Mouse (Mus musculus): ENCODE results near the gene Rpusd3. TPM values are rescaled to one million over a fixed set of nuclear protein-coding genes. Genes with fewer than 3 reads are reported as not detected.
A peak's percentile ranks its signal among the peaks of the same experiment; 100 is the strongest.

Gene Rpusd3
- polyA plus RNA-seq, 1 experiment, result 91.3 TPM

DNA sequence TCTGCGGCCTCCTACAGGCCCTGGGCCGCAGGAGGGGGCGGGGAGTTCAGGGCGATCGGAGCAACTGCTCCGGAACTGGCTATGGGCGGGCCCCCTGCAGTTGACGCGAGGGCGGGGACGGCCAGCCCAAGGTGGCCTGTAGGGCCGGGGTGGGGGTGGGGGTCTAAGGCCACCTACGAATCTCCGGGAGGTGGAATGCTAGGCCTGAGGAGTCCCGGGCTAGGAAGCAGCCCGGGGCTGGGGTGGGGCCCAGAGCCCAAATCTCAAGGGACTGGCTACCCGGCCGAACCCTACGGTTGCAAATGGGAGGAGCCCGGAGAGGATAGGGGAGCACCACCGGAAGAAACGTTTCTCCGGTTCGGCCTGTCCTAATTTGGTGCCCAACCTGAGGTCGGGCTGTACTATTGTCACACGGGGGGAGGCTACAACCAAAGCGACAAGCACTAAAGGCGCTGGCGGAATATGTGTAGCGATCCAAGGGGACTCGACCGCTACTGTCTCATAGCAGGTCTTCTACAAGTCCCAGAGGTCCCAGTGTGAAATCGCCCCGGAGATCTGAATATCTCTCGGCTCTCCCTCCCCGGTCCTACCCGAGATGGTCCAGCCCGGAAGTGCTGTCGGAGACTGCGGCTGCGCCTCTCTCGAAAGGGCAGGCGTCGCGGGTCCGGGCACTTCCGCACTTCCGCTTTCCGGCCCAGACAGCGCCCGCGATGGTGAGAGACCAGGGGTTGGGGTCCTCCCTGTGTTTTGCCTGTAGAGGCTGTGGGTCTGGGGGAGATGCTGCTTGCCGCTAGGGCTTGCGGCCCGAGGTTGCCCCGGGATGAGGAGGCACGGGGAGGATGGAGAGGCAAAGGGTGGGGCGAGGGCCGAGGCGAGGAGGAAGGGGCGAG is 41.4 kb downstream of the Rpusd3 start, which contains the start of the genes Tada3 and Arpc4:
Tada3 (minus strand) TSS at position 388 of the 890 bp plus-strand sequence.
Arpc4 (plus strand) TSS at position 620 of the 890 bp plus-strand sequence.
- Histone ChIP-seq H3K4me1 (peaks cover 73% of the 10 kb centered on the region), H3K27me3 (replicated peaks) (no peaks in the 10 kb centered on the region), H3K9me3 (no peaks in the 10 kb centered on the region), H3K4me3 (replicated peaks) (peak within 1 kb of the TSS; percentile 96), H3K36me3 (replicated peaks; ENCODE audit: low read length) (peaks cover 70% of the 10 kb centered on the region)
- TF ChIP-seq FLI1 (IDR thresholded peaks at IDR 0.05; ENCODE audit: low read length), result peak; percentile 83
- peak; percentile 60; the same call in 1 of the 3 replicates for TF ChIP-seq GATA1 (IDR thresholded peaks at IDR 0.05; ENCODE audit: borderline replicate concordance, low read length)

DNA sequence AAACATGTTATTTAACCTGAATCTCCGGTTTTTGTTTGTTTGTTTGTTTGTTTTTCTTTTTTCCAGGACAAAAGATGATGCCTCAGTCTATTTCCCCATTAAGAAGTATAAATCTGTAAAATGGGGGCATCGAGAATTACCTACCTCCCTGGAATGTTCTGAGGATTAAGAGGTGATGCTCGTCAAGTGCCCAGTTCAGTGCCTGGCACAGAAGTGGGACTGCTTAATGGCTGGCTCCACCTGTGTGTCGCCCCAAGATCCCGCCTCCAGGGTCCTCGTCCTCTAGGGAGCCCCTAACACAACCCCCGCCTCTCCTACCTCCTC is 42.0 kb downstream of the Rpusd3 start:
- TF ChIP-seq FLI1 (IDR thresholded peaks at IDR 0.05; ENCODE audit: low read length) (no peak), GATA1 (IDR thresholded peaks at IDR 0.05; ENCODE audit: borderline replicate concordance, low read length) (no peak)
- H3K27me3 ChIP-seq (replicated peaks), result no peaks in the 10 kb centered on the region
- peaks cover 78% of the 10 kb centered on the region for H3K4me1 ChIP-seq
- no peaks in the 10 kb centered on the region for H3K9me3 ChIP-seq
- peaks cover 70% of the 10 kb centered on the region for H3K36me3 ChIP-seq (replicated peaks; ENCODE audit: low read length)
- H3K4me3 ChIP-seq (replicated peaks), result peak overlapping the region; percentile 96

DNA sequence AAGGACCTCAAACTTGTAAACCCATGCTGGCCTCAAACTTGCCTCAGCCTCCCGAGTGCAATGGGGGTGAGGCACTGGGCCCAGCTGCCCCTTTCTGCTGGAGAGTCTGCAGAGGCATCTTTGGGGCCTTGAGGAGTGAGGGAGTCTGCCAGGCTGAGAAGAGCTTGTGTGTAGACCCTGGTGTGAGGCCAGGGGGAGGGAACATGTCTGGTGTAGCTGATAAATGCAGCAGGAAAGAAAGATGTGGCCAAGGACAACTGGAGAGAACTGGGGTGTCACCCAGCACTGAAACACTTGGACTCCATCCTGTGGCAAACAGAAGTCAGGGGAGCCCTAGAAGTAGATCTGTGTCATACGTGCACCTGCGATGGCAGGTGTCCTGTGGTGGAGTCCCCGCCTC is 45.6 kb downstream of the Rpusd3 start:
- no peaks in the 10 kb centered on the region for H3K27me3 ChIP-seq (replicated peaks)
- H3K36me3 ChIP-seq (replicated peaks; ENCODE audit: low read length), result peaks cover 80% of the 10 kb centered on the region
- no peak for TF ChIP-seq FLI1 (IDR thresholded peaks at IDR 0.05; ENCODE audit: low read length)
- no peak for TF ChIP-seq GATA1 (IDR thresholded peaks at IDR 0.05; ENCODE audit: borderline replicate concordance, low read length)
- H3K4me1 ChIP-seq, result peaks cover 50% of the 10 kb centered on the region
- H3K9me3 ChIP-seq, result no peaks in the 10 kb centered on the region
- H3K4me3 ChIP-seq (replicated peaks), result peak overlapping the region; percentile 53

DNA sequence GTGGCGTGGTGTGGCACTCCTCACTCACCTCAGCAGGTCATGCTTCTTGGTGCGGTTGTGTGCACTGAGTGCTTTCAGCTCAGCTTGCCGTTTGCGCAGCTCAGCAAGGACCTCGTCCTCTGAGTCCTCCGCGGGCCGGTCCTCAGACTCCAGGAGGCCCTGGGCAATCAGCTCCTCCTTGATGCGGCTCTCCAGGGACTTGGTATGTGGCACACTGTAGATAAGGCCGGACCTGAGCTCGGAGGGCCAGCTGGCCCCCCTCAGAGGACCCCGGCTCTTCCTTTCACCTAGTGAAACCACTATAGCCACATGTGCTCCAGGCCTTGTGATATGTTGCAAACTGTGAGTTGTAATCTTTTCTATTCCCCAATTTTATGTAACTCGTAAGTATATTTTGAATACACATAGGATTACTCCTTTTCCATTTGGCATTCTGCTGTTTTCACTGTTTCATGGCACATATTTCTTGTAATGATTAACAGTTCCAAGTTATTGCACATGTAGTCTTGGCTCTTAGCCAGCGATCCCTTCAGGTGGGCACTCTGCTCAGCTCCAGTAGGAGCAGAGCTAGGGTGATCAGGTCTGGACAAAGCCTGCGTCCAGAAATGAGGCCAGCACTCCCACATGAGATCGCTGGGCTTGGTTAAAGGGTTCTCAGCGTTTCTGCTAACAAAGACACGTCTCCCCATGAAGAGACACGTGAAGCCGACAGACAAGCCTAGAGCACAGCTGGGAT is 48.8 kb downstream of the Rpusd3 start:
- TF ChIP-seq GATA1 (IDR thresholded peaks at IDR 0.05; ENCODE audit: borderline replicate concordance, low read length) (no peak), FLI1 (IDR thresholded peaks at IDR 0.05; ENCODE audit: low read length) (no peak)
- Histone ChIP-seq H3K27me3 (replicated peaks) (no peaks in the 10 kb centered on the region), H3K4me3 (replicated peaks) (no peak overlapping the region), H3K4me1 (peaks cover 33% of the 10 kb centered on the region), H3K36me3 (replicated peaks; ENCODE audit: low read length) (peaks cover 94% of the 10 kb centered on the region), H3K9me3 (no peaks in the 10 kb centered on the region)

DNA sequence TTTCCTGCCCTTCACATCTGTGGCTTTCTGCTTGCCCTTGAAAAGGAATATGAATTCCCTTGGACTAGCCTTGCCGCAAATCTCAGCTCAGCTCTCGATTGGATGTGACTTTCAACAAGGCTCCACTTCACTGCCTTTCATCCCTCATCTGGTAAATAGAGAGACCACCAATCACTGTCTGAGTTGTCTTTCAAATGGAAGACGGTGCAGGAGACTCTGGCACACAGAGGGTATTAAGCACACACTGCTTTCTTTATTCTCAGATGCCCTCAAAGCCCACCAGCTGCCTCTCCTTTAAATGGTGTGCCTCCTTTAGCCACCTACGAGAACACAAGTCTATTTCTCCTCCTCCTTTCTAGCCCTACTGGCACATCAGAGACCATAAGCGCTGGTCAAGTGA is 50.6 kb downstream of the Rpusd3 start:
- TF ChIP-seq GATA1 (IDR thresholded peaks at IDR 0.05; ENCODE audit: borderline replicate concordance, low read length) (no peak), FLI1 (IDR thresholded peaks at IDR 0.05; ENCODE audit: low read length) (no peak)
- no peak overlapping the region for H3K4me3 ChIP-seq (replicated peaks)
- peaks cover 34% of the 10 kb centered on the region for H3K4me1 ChIP-seq
- H3K36me3 ChIP-seq (replicated peaks; ENCODE audit: low read length), result peaks cover 76% of the 10 kb centered on the region
- H3K9me3 ChIP-seq, result no peaks in the 10 kb centered on the region
- H3K27me3 ChIP-seq (replicated peaks), result no peaks in the 10 kb centered on the region

DNA sequence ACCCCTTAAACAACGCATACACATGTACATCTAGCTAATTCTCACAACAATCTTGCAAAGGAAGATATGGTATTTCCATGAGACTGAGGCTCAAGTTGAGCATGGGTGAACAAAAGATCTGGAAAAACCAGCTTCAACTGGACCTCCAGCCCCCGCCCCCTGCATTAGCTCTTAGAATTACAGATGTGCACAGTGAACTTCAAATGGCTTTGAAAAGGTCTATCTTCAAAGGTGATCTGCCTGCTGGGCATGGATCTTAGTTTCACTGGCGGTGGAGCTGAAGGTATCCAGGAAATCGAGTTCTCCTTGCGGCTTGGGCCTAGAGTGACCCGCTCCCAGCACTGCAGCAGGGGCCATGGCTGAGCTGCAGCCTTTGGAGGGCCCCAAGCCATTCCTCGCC is 51.0 kb downstream of the Rpusd3 start:
- Histone ChIP-seq H3K4me3 (replicated peaks) (no peak overlapping the region), H3K36me3 (replicated peaks; ENCODE audit: low read length) (peaks cover 71% of the 10 kb centered on the region), H3K9me3 (no peaks in the 10 kb centered on the region), H3K4me1 (peaks cover 30% of the 10 kb centered on the region), H3K27me3 (replicated peaks) (no peaks in the 10 kb centered on the region)
- no peak for TF ChIP-seq GATA1 (IDR thresholded peaks at IDR 0.05; ENCODE audit: borderline replicate concordance, low read length)
- TF ChIP-seq FLI1 (IDR thresholded peaks at IDR 0.05; ENCODE audit: low read length), result no peak

DNA sequence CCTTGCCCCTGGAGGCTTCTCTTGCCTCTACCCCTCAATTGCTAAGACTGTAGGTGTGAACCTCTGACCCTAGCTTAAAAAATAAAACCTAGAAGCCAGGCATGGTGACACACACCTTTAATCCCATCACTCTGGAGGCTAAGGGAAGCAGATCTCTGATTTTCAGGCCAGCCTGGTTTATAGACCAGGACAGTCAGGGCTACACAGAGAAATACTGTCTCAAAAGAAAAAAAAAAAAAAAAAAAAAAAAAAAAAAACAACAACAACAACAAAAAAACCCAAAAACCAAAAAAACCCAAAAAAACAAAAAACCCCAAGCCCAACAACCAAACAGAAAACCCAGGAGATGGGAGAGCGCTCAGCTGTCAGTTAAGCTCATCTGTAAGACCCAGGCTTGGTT is 51.6 kb downstream of the Rpusd3 start:
- no peaks in the 10 kb centered on the region for H3K9me3 ChIP-seq
- H3K36me3 ChIP-seq (replicated peaks; ENCODE audit: low read length), result peaks cover 66% of the 10 kb centered on the region
- H3K4me1 ChIP-seq, result peaks cover 24% of the 10 kb centered on the region
- no peak overlapping the region for H3K4me3 ChIP-seq (replicated peaks)
- no peak for TF ChIP-seq GATA1 (IDR thresholded peaks at IDR 0.05; ENCODE audit: borderline replicate concordance, low read length)
- no peak for TF ChIP-seq FLI1 (IDR thresholded peaks at IDR 0.05; ENCODE audit: low read length)
- no peaks in the 10 kb centered on the region for H3K27me3 ChIP-seq (replicated peaks)

DNA sequence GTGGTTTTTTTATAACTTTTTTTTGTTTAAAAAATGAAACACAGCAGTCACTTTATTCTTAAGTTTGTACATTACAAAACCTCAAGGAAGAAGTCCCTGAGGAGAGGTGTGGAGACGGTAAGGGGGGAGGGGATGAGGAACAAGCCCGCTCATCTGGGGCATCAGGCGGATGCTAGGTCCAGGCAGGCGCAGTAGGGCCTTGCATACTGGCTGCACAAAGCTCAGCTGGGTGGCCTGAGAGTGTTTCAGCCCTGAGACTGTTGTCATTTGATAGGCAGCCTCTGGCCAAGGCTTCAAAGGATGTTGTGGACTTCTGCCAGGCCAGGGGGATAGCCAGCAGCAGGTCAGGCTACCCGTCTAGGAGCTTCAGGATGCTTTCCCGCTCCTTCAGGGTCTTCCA is 52.5 kb downstream of the Rpusd3 start:
- TF ChIP-seq FLI1 (IDR thresholded peaks at IDR 0.05; ENCODE audit: low read length) (no peak), GATA1 (IDR thresholded peaks at IDR 0.05; ENCODE audit: borderline replicate concordance, low read length) (no peak)
- H3K4me1 ChIP-seq, result peaks cover 25% of the 10 kb centered on the region
- H3K36me3 ChIP-seq (replicated peaks; ENCODE audit: low read length), result peaks cover 56% of the 10 kb centered on the region
- no peak overlapping the region for H3K4me3 ChIP-seq (replicated peaks)
- peaks cover 4% of the 10 kb centered on the region for H3K27me3 ChIP-seq (replicated peaks)
- no peaks in the 10 kb centered on the region for H3K9me3 ChIP-seq

Other genes starting within 250 kb of the Rpusd3 start
- not detected in 2 replicates for gene Lhfpl4, start 224.0 kb downstream of the Rpusd3 start, polyA plus RNA-seq (2012; ENCODE audit: insufficient read depth, low replicate concordance)
- 479 and 605 TPM in 2 replicates for gene Mtmr14, start 181.5 kb downstream of the Rpusd3 start, polyA plus RNA-seq (2012; ENCODE audit: insufficient read depth, low replicate concordance)
- 0.43 and 2.3 TPM in 2 replicates for gene Cpne9, start 137.0 kb downstream of the Rpusd3 start, polyA plus RNA-seq (2012; ENCODE audit: insufficient read depth, low replicate concordance)
- 10.2 and 16.6 TPM in 2 replicates for gene Brpf1, start 112.2 kb downstream of the Rpusd3 start, polyA plus RNA-seq (2012; ENCODE audit: insufficient read depth, low replicate concordance)
- gene Ogg1, start 92.4 kb downstream of the Rpusd3 start, polyA plus RNA-seq (2012; ENCODE audit: insufficient read depth, low replicate concordance), result 13.9 and 21.9 TPM in 2 replicates
- gene Camk1, start 75.4 kb downstream of the Rpusd3 start, polyA plus RNA-seq (2012; ENCODE audit: insufficient read depth, low replicate concordance), result 20.3 and 31.4 TPM in 2 replicates
- gene Tada3, start 41.5 kb downstream of the Rpusd3 start, polyA plus RNA-seq (2012; ENCODE audit: insufficient read depth, low replicate concordance), result 34.8 and 158 TPM in 2 replicates
- 689 and 1,078 TPM in 2 replicates for gene Arpc4, start 41.2 kb downstream of the Rpusd3 start, polyA plus RNA-seq (2012; ENCODE audit: insufficient read depth, low replicate concordance)
- 28.0 and 63.9 TPM in 2 replicates for gene Ttll3, start 30.1 kb downstream of the Rpusd3 start, polyA plus RNA-seq (2012; ENCODE audit: insufficient read depth, low replicate concordance)
- gene Cidec, start 16.4 kb upstream of the Rpusd3 start, polyA plus RNA-seq (2012; ENCODE audit: insufficient read depth, low replicate concordance), result not detected in 2 replicates
- 1.5 and 10.3 TPM in 2 replicates for gene Jagn1, start 23.2 kb upstream of the Rpusd3 start, polyA plus RNA-seq (2012; ENCODE audit: insufficient read depth, low replicate concordance)
- 1.0 TPM in 1 of 2 replicates, not detected in the other for gene Il17re, start 39.1 kb upstream of the Rpusd3 start, polyA plus RNA-seq (2012; ENCODE audit: insufficient read depth, low replicate concordance)
- gene Il17rc, start 52.1 kb upstream of the Rpusd3 start, polyA plus RNA-seq (2012; ENCODE audit: insufficient read depth, low replicate concordance), result 0.25 TPM in 1 of 2 replicates, not detected in the other
- 157 and 220 TPM in 2 replicates for gene Creld1, start 64.0 kb upstream of the Rpusd3 start, polyA plus RNA-seq (2012; ENCODE audit: insufficient read depth, low replicate concordance)
- 0.57 TPM in 1 of 2 replicates, not detected in the other for gene Prrt3, start 82.6 kb upstream of the Rpusd3 start, polyA plus RNA-seq (2012; ENCODE audit: insufficient read depth, low replicate concordance)
- gene Emc3, start 112.3 kb upstream of the Rpusd3 start, polyA plus RNA-seq (2012; ENCODE audit: insufficient read depth, low replicate concordance), result 28.9 and 48.3 TPM in 2 replicates
- 0.08 and 6.4 TPM in 2 replicates for gene Fancd2, start 112.3 kb upstream of the Rpusd3 start, polyA plus RNA-seq (2012; ENCODE audit: insufficient read depth, low replicate concordance)
- not detected in 2 replicates for gene Fancd2os, start 181.4 kb upstream of the Rpusd3 start, polyA plus RNA-seq (2012; ENCODE audit: insufficient read depth, low replicate concordance)
- gene Brk1, start 185.4 kb upstream of the Rpusd3 start, polyA plus RNA-seq (2012; ENCODE audit: insufficient read depth, low replicate concordance), result 5.0 and 27.4 TPM in 2 replicates
- gene Vhl, start 204.6 kb upstream of the Rpusd3 start, polyA plus RNA-seq (2012; ENCODE audit: insufficient read depth, low replicate concordance), result 2.8 and 7.5 TPM in 2 replicates
- 31.8 and 48.4 TPM in 2 replicates for gene Irak2, start 219.1 kb upstream of the Rpusd3 start, polyA plus RNA-seq (2012; ENCODE audit: insufficient read depth, low replicate concordance)

Measured in megakaryocyte, embryonic 14.5 days (primary cell).